Mouse (Mus musculus) neural tube, embryonic 12.5 days (tissue): Measurements from ENCODE around the gene Dach1. TPM values are rescaled to one million over a fixed set of nuclear protein-coding genes. Genes with fewer than 3 reads are reported as not detected.

Source experiments
- ATAC-seq: fragments of 200-750 bp; cut with Nextera tagmentation; 2 replicates; pipeline ENCODE4 v1.8.0; 2017; ENCODE audit warnings: low read depth, mild to moderate bottlenecking, moderate TSS enrichment, moderate library complexity; ENCODE audit not compliant: low FRiP score
- H3K27ac ChIP-seq: fragments of 300-500 bp; sonication (generic); 2 replicates; pipeline ENCODE4 v1.5.1; 2016
- H3K27me3 ChIP-seq: fragments of 300-500 bp; sonication (generic); replicated peaks from 2 replicates; pipeline ENCODE4 v1.6.1; 2016; ENCODE audit warnings: mild to moderate bottlenecking
- H3K36me3 ChIP-seq: fragments of 300-500 bp; sonication (generic); 2 replicates; pipeline ENCODE4 v1.6.1; 2016; ENCODE audit warnings: mild to moderate bottlenecking
- H3K4me1 ChIP-seq: fragments of 300-500 bp; sonication (generic); 2 replicates; pipeline ENCODE4 v1.6.1; 2016
- H3K4me2 ChIP-seq: fragments of 300-500 bp; sonication (generic); replicated peaks from 2 replicates; pipeline ENCODE4 v1.6.1; 2016; ENCODE audit warnings: mild to moderate bottlenecking
- H3K4me3 ChIP-seq: fragments of 300-500 bp; sonication (generic); 2 replicates; pipeline ENCODE4 v1.5.1; 2016
- H3K9ac ChIP-seq: fragments of 300-500 bp; sonication (generic); 2 replicates; pipeline ENCODE4 v1.6.1; 2016; ENCODE audit warnings: mild to moderate bottlenecking
- H3K9me3 ChIP-seq: fragments of 300-500 bp; sonication (generic); 2 replicates; pipeline ENCODE4 v1.6.1; 2016; ENCODE audit warnings: mild to moderate bottlenecking
- WGBS: fragments of 180-500 bp; shearing (Covaris S2); methylation state at CpG from one replicate; pipeline ENCODE4 v1.1.7; 2016; 5-methylcytosine and 5-hydroxymethylcytosine counted together
- polyA plus RNA-seq: library from polyadenylated mRNA; unstranded; fragments of >200 nt; fragmentation: Nextera tagmentation; extraction: Ambion mirVana; gene quantifications from 2 replicates; pipeline ENCODE4 v1.2.1, GENCODE M21; 2016

Dach1 gene
- polyA plus RNA-seq, 1 experiment from 2014 or later: 20.4 TPM

GRCm38 (mm10) chr14:98155725-98156392 lies 13.7 kb downstream of the Dach1 start:
- no peak overlapping the region for H3K9ac ChIP-seq
- WGBS: 47% methylated on average over 7 of the region's 7 CpGs
- H3K4me3 ChIP-seq: no peak overlapping the region
- no peak for ATAC-seq
- no peaks in the 10 kb centered on the region for H3K9me3 ChIP-seq
- peaks cover 10% of the 10 kb centered on the region for H3K4me1 ChIP-seq
- 0 out of 2 replicates have a peak overlapping the region, but pooled peaks have one; percentile 13 for H3K4me2 ChIP-seq
- H3K27me3 ChIP-seq: no peaks in the 10 kb centered on the region
- no peaks in the 10 kb centered on the region for H3K36me3 ChIP-seq
- H3K27ac ChIP-seq: no peak overlapping the region

- ATAC-seq: peak; percentile 84
- no peak overlapping the region for H3K4me3 ChIP-seq
- peak overlapping the region; percentile 36; the same call in 1 of the 2 replicates for H3K4me2 ChIP-seq
- H3K36me3 ChIP-seq: no peaks in the 10 kb centered on the region
- H3K9me3 ChIP-seq: no peaks in the 10 kb centered on the region
- no peak overlapping the region for H3K27ac ChIP-seq
- no peak overlapping the region for H3K9ac ChIP-seq
- H3K27me3 ChIP-seq: no peaks in the 10 kb centered on the region
- H3K4me1 ChIP-seq: peaks cover 10% of the 10 kb centered on the region
- WGBS: 17% methylated on average over 7 of the region's 7 CpGs
Measured at GRCm38 (mm10) chr14:98154832-98155422, 14.6 kb downstream of the Dach1 start.

DNA sequence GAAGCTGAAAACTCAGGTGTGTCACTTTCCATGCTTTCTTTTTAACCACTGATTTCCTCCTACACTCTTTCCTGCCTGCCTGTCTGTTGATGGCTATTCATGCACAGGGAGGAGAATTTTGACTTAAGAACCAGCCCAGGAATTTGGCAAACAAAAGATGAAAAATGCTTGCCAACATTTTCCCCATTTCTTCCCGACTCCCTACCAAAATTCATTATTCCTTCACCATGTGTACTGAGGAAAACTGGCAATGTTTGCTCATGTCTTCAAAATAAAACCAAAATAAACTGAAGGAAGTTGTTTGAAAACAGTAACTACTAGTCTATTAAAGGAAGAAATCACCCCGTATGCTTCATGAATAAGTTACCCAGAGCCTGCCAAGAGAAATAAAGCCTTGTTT lies 27.8 kb downstream of the Dach1 start:
- no peak overlapping the region for H3K4me3 ChIP-seq
- H3K9ac ChIP-seq: no peak overlapping the region
- peaks cover 14% of the 10 kb centered on the region; the same call in 1 of the 2 replicates for H3K4me1 ChIP-seq
- no peak overlapping the region for H3K27ac ChIP-seq
- H3K36me3 ChIP-seq: no peaks in the 10 kb centered on the region
- H3K4me2 ChIP-seq: no peak overlapping the region
- H3K9me3 ChIP-seq: no peaks in the 10 kb centered on the region
- ATAC-seq: no peak
- no peaks in the 10 kb centered on the region for H3K27me3 ChIP-seq
- WGBS: 64% methylated on average over 2 of the region's 2 CpGs

- Histone ChIP-seq H3K4me1 (peaks cover 18% of the 10 kb centered on the region; the same call in 1 of the 2 replicates), H3K9me3 (no peaks in the 10 kb centered on the region), H3K9ac (no peak overlapping the region), H3K4me2 (no peak overlapping the region), H3K4me3 (no peak overlapping the region), H3K36me3 (no peaks in the 10 kb centered on the region), H3K27me3 (no peaks in the 10 kb centered on the region), H3K27ac (no peak overlapping the region)
- no peak for ATAC-seq
- WGBS: 27% methylated on average over 3 of the region's 3 CpGs
Measured at GRCm38 (mm10) chr14:98138873-98139665, 30.5 kb downstream of the Dach1 start.

DNA sequence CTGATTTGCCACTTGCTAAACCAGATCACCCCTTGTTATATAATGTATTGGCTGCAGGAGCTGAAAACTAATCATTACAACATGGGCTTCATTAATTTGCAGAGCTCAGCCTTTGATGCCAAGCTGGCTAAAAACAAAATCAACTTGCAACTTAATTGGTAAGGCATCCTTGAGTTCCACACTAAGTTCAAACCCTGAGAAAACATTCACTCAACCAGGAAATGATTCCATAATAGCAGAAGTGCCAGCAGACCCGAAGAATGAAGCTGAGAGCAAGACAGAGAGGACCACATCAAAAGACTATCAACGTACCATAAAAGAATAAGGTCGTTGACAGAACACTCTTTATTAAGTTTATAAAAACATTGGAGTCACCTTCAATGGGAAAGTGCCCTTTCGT lies 35.0 kb downstream of the Dach1 start:
- Histone ChIP-seq H3K36me3 (no peaks in the 10 kb centered on the region), H3K9ac (no peak overlapping the region), H3K4me3 (no peak overlapping the region), H3K4me2 (no peak overlapping the region), H3K4me1 (peaks cover 18% of the 10 kb centered on the region; the same call in 1 of the 2 replicates), H3K9me3 (no peaks in the 10 kb centered on the region), H3K27me3 (no peaks in the 10 kb centered on the region), H3K27ac (no peak overlapping the region)
- ATAC-seq: no peak
- WGBS: 29% methylated on average over 4 of the region's 4 CpGs

DNA sequence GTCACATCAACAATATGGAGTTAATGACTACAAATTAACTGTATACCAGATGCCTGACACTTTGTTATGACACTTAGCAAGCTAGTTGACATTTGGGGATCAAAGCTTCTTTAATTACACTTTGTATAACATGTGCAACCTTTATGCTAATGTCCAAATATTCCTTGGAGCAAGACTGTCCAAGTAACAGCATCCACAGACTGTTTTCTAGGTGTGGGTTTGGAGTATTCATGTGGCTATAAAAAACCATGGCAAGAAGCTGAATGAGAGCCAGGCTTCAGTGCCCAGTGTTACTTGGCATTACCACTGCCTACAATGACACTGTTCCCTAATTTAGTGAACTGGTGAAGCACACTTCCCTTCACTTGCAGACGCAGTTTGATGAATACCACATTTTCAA lies 46.5 kb downstream of the Dach1 start:
- no peaks in the 10 kb centered on the region for H3K4me1 ChIP-seq
- WGBS: 69% methylated on average over 1 of the region's 1 CpGs
- no peaks in the 10 kb centered on the region for H3K36me3 ChIP-seq
- no peaks in the 10 kb centered on the region for H3K9me3 ChIP-seq
- no peak overlapping the region for H3K9ac ChIP-seq
- no peak overlapping the region for H3K27ac ChIP-seq
- no peaks in the 10 kb centered on the region for H3K27me3 ChIP-seq
- H3K4me2 ChIP-seq: no peak overlapping the region
- no peak overlapping the region for H3K4me3 ChIP-seq
- ATAC-seq: no peak

GRCm38 (mm10) chr14:98116627-98117026 lies 52.9 kb downstream of the Dach1 start:
- H3K4me1 ChIP-seq: no peaks in the 10 kb centered on the region
- H3K9me3 ChIP-seq: no peaks in the 10 kb centered on the region
- no peaks in the 10 kb centered on the region for H3K27me3 ChIP-seq
- no peak overlapping the region for H3K4me2 ChIP-seq
- WGBS: 69% methylated on average over 1 of the region's 1 CpGs
- H3K4me3 ChIP-seq: no peak overlapping the region
- H3K9ac ChIP-seq: no peak overlapping the region
- H3K36me3 ChIP-seq: no peaks in the 10 kb centered on the region
- no peak for ATAC-seq
- no peak overlapping the region for H3K27ac ChIP-seq

DNA sequence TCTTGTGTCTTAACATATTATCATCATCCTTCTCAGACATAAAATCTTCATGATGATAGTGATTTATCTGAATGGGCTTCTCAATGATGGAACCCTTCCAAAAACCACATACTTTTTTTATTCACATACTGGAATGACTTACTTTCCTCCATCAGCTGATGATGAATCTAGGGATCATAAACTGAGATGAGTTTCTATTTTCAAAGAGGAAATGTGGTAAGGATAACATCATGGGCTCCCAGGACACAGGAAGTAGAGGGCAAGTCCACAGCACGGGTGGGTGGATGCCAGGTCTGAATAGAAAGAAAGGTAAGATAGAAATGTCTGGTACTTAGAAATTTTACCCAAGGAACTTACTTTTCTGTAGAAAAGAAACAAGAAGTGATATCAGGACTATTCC lies 56.5 kb downstream of the Dach1 start:
- no peaks in the 10 kb centered on the region for H3K27me3 ChIP-seq
- H3K36me3 ChIP-seq: no peaks in the 10 kb centered on the region
- H3K4me1 ChIP-seq: no peaks in the 10 kb centered on the region
- H3K9me3 ChIP-seq: no peaks in the 10 kb centered on the region
- no peak for ATAC-seq
- H3K4me3 ChIP-seq: no peak overlapping the region
- no peak overlapping the region for H3K9ac ChIP-seq
- H3K27ac ChIP-seq: no peak overlapping the region
- H3K4me2 ChIP-seq: no peak overlapping the region
- 79% methylated on average over 1 of the region's 1 CpGs for WGBS

- Histone ChIP-seq H3K4me3 (no peak overlapping the region), H3K4me2 (no peak overlapping the region), H3K27me3 (no peaks in the 10 kb centered on the region), H3K4me1 (no peaks in the 10 kb centered on the region), H3K9ac (no peak overlapping the region), H3K36me3 (no peaks in the 10 kb centered on the region), H3K27ac (no peak overlapping the region), H3K9me3 (no peaks in the 10 kb centered on the region)
- no peak for ATAC-seq
- 92% methylated on average over 2 of the region's 2 CpGs for WGBS
Measured at GRCm38 (mm10) chr14:98109929-98110328, 59.6 kb downstream of the Dach1 start.

- Histone ChIP-seq H3K27me3 (no peaks in the 10 kb centered on the region), H3K27ac (no peak overlapping the region), H3K36me3 (no peaks in the 10 kb centered on the region), H3K9me3 (no peaks in the 10 kb centered on the region), H3K4me1 (no peaks in the 10 kb centered on the region), H3K4me2 (no peak overlapping the region), H3K4me3 (no peak overlapping the region), H3K9ac (no peak overlapping the region)
- ATAC-seq: no peak
- WGBS: 33% methylated on average over 3 of the region's 3 CpGs
Measured at GRCm38 (mm10) chr14:98108764-98109163, 60.8 kb downstream of the Dach1 start.

DNA sequence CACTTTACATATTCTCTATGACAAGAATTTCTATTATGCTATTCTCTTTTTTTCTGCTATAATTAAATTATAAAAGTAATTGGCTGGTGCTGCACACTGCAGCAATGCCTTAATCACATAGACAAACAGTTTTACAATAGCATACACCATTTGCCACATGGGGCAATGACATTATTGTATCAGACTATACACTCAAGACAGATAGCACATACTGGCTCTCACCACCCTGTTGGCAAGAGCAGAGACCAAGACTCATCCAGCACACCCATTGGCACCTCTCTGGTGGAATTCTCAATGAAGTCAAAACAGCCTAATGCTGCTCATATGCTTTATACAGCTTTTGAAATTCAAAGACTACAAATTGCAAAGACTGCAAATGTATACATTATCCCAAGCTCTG lies 63.4 kb downstream of the Dach1 start:
- Histone ChIP-seq H3K27me3 (no peaks in the 10 kb centered on the region), H3K27ac (no peak overlapping the region), H3K9ac (no peak overlapping the region), H3K4me2 (no peak overlapping the region), H3K36me3 (no peaks in the 10 kb centered on the region), H3K9me3 (no peaks in the 10 kb centered on the region), H3K4me1 (no peaks in the 10 kb centered on the region), H3K4me3 (no peak overlapping the region)
- ATAC-seq: peak; percentile 63; the same call in 1 of the 2 replicates

- Histone ChIP-seq H3K9ac (no peak overlapping the region), H3K27ac (no peak overlapping the region), H3K27me3 (no peaks in the 10 kb centered on the region), H3K9me3 (no peaks in the 10 kb centered on the region), H3K4me3 (no peak overlapping the region), H3K4me1 (no peaks in the 10 kb centered on the region), H3K36me3 (no peaks in the 10 kb centered on the region), H3K4me2 (no peak overlapping the region)
- 31% methylated on average over 10 of the region's 10 CpGs for WGBS
- ATAC-seq: peak; percentile 76; the same call in 1 of the 2 replicates
Measured at GRCm38 (mm10) chr14:98104314-98104955, 65.1 kb downstream of the Dach1 start.
